Mouse (Mus musculus): ENCODE measurements around the gene Htr1f.
"Not testable (repeated sequence)": the region's sequence is repeated elsewhere in the genome, so short reads cannot be mapped to it uniquely, and the experiment has no call there.

Htr1f gene

DNA sequence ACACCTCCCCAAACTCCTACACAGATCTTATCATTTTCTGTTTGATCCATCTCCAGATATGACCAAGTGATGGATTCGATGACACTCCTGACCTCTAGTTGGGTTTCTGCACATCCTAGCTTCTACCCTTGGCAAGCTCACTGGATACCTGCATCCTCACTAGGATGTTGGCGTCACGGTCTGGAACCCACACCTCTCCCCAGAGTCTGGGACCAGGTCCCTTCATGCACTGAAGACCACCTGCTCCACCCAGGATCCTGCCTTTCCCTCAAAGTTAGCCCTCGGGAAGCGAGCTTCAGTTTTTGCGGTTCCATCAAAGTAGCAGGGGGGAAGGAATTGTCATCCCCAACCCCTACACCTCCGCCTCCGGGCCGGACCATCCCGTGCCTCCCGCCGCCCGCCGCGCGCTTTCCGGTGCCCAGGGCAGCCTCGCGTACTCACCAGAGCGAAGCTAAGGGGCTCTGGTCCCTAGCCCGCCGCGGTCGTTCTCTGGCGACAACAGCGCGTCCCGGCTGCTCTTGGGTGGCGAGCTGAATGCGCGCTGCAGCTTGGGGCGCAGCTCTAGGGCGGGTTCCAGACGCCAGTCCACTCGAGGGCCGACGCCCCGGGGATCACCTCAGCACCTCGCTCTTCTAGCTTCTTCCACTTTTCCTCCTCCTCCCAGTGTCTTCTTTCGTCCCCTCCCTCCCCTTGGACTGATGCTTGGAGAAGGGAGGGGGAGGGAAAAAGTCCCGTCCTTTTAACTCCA is at the start of gene Htr1f:
Htr1f (minus strand) TSS at position 671 of the 748 bp plus-strand sequence.
- DNase-seq, result no peak

- DNase-seq, result no peak
Measured at GRCm38 (mm10) chr16:65139771-65140170, 34.1 kb upstream of the Htr1f start.

GRCm38 (mm10) chr16:65129391-65129790 is 23.7 kb upstream of the Htr1f start:
- DNase-seq, result no peak

GRCm38 (mm10) chr16:65127846-65128245 is 22.2 kb upstream of the Htr1f start:
- no peak for DNase-seq

DNA sequence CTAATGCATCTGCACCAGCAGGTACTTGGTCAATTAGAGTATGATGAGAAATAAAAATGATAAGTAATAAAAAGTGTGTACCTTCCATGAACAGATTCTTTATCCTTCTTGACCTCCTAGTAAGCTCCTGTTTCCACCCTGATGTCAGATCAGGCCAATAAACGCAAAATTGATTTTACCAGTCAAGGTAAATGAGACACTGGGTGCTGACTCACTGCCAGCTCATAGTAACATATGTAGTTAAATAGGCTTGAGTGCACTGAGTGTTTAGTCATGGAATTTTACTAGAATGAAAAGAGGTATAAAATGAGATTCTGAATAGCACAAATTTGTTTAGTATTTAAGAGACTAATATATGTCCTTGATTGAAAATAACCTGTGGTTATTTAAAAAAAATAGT is 6.6 kb upstream of the Htr1f start:
- DNase-seq, result no peak

GRCm38 (mm10) chr16:65093552-65093951 is 12.1 kb downstream of the Htr1f start:
- no peak for DNase-seq

DNA sequence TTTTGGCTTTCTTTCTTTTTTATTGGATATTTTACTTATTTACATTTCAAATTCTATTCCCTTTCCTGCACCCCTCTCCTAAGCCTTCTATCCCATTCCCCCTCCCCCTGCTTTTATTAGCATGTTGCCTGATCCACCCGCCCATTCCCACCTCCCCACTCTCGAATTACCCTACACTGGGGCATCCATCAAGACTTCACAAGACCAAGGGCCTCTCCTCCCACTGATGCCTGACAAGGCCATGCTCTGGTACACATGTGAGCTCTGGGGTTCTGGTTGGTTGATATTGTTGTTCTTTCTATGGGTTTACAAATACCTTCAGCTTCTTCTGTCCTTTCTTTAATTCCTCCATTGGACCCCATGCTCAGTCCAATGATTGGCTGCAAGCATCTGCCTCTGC is 22.2 kb downstream of the Htr1f start:
- no peak for DNase-seq

GRCm38 (mm10) chr16:65069867-65070266 is 35.8 kb downstream of the Htr1f start:
- DNase-seq, result no peak

DNA sequence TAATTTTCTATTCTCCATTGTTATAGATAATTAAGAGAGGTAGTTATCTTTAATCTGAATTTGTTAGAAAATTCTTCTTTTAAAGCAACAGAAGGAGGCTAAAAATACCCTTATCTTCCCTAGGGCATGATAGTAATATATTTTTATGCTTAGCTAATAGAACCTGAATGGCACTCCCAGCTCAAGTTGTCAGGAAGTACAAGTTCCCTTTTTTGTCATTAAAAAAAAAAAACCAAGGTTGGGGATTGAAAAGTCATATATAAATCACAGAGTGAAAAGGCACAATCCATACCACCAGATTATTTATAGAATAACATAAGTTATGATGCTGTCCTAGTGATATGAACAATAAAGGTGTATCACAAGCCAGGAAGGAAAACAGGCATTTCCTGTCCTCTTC is 39.4 kb downstream of the Htr1f start:
- DNase-seq, result no peak

DNA sequence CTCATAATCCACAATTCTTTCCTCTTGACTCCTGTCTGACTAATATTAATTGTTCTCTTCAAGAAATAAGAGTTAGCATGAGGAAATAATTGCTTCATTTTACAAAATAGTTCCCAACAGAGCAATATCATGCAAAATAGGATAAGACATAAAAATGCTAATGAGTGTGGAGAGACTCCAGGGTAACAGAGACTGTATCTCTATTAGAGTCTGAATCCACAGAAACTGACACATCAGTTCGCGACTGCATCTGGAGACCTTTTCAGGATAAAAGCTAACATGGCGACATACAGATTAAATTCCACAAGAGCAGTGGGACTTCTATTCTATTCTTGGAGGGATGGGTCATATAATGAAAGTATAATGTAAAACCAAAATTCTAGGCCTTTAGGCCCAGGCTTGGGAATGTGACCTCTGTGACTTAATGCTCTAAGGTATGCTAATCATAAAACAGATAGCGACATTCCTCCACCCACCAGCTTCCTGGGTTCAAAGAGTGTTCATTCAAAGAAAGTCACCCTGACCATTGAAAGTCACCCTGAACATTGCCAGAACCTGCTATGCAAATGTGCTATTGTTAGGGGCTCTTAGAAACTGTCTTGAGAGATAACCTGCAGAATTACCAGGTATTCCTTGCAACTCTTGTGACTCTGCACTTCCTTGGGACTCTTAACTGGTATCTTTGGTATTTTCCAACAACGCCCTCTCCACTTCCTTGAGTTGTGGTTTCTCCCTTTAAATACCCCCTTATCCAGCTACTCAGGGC is 67.8 kb downstream of the Htr1f start:
- not testable (repeated sequence) for DNase-seq

DNA sequence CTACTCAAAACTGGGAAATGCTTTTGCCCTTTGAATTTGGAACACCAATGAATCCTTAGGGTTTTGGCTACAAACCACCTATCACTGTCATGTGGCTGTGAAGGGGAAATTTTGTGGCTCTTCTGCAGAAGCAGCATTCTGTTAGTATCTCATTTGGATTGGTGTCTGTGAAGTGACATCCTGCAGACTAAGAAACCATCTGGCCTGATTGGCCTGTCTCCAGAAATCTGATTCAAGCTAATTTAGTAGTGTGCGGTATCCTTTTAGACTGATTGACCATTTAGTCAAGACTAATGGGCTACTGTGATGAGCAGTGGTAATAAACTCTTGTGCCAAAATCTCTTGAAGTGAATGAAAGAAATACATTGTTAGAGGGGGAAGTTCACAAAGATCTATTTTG is 76.0 kb downstream of the Htr1f start:
- DNase-seq, result no peak

DNA sequence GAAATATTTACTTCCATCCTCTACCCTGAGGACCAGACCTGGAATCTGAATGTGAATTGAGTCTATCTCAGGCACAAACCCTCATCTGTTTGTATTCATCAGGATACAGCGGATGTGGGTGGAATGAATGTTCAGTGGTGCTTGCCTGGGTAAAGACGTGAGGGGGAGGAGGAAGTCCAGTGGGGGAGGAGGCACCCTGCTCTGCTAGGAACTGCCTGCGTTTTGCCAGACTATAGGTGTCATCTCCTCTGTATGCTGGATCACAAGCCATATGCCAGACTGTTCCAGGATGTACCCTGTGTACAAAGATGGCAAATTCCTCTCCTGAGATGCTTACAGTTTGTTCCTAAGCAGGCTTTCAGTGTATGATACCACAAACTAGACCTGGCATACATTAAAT is 83.3 kb downstream of the Htr1f start:
- DNase-seq, result no peak

- DNase-seq, result no peak
Measured at GRCm38 (mm10) chr16:65018710-65019109, 86.9 kb downstream of the Htr1f start.

GRCm38 (mm10) chr16:65018134-65018533 is 87.5 kb downstream of the Htr1f start:
- DNase-seq, result no peak

GRCm38 (mm10) chr16:65017566-65017965 is 88.1 kb downstream of the Htr1f start:
- no peak for DNase-seq

DNA sequence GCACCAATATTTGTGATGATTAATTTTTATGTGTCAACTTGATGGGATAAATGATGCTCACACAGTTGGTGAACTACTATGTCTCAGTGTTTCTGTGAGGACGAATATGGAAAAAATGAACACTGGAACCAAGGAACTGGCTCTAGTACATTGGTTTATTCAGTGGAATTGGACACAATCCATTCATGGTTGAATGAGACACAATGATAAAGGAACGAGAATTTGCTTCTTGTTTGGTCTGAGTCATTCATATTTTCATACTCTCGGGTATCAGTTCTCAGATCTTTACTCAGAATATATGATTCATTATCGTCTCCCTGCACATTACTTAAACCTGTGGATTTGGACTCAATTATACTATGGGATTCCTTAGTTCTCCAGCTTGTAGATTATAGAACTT is 90.4 kb downstream of the Htr1f start:
- no peak for DNase-seq

DNA sequence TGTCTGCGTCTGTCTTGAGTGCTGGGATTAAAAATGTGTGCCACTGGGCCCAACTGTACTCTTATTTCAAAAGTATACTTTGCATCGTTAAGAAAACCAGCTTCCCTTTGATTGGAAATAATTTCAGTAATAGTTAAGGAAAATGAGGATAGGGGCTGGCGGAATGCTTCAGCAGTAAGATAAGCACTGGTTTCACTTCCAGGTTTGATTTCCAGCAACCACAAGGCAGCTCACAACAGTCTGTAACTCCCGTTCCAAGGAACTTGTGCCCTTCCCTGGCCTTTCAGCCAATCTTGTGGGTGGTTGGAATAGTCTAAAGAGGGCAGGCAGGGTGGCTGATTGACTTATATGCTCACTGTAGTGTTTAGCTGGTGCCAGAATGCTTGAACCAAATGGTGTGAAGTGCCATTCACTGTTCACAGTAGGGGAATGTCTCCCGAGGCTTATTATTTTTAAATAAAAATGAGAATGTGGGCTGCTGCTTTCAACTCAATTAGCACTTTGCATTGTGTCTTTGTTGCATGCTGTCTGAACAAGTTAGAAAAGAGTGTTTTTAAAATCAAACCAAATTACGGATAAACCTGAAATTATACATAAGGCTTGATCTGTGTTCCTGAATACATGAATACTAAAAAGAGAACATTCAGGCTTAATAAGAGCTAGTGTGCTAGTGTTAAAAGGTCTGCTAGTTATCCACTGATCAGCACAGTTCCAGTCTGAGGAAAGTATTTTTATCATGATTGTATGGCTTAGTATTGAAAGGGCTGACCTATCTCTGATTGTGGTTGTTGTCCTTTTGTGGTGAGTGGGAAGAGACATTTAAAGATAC is 103.4 kb downstream of the Htr1f start:
- no peak for DNase-seq

GRCm38 (mm10) chr16:64989279-64989800 is 116.3 kb downstream of the Htr1f start:
- DNase-seq, result no peak

GRCm38 (mm10) chr16:64987564-64987963 is 118.1 kb downstream of the Htr1f start:
- no peak for DNase-seq

- no peak for DNase-seq
Measured at GRCm38 (mm10) chr16:64987049-64987448, 118.6 kb downstream of the Htr1f start.

DNA sequence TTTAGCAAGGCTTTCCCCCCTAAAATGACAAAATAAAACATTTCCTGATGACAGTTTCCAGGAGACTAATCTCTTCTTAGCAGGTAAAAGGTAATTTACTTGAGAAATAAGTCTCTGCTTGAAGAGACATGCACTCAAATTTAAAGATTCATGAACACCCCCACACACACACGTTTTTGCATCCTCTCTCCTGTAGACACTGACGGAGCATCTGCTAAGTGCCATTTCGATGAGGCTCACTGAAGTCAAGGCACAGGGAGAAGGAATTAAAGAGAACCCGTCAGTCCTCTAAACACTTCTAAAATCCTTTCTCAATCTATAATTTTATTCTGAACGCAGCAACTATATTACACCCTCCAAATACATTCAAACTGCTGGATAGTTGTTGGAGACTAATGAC is 131.0 kb downstream of the Htr1f start:
- no peak for DNase-seq

GRCm38 (mm10) chr16:64973533-64974305 is 131.9 kb downstream of the Htr1f start:
- no peak for DNase-seq
